Mouse (Mus musculus): ENCODE data around the gene Adat1. TPM values are rescaled to one million over a fixed set of nuclear protein-coding genes. Genes with fewer than 3 reads are reported as not detected.
A peak's percentile ranks its signal among the peaks of the same experiment; 100 is the strongest.

Adat1 gene
- total and polyA plus RNA-seq, 3 experiments, result 8.3 to 9.3 TPM; not detected in 1

GRCm38 (mm10) chr8:112007669-112008068 lies 15.6 kb upstream of the Adat1 start:
- peaks cover 19 to 28% of the 10 kb centered on the region in 2 experiments for H3K4me1 ChIP-seq (ENCODE audit: control insufficient read depth in 1 of 2, insufficient read depth in 2 of 2, low read length in 2 of 2)
- H3K27me3 ChIP-seq (ENCODE audit: control insufficient read depth in 1 of 2, insufficient read depth in 2 of 2, low read length in 2 of 2), result no peaks in the 10 kb centered on the region
- H3K9ac ChIP-seq (ENCODE audit: control insufficient read depth, low read depth, low read length, poor library complexity, severe bottlenecking), result no peak overlapping the region
- no peaks in the 10 kb centered on the region for H3K9me3 ChIP-seq (replicated peaks; ENCODE audit: insufficient read depth, low read length)
- DNase-seq (ENCODE audit: low read depth, low spot score), result peak; percentile 35
- H3K27ac ChIP-seq (ENCODE audit: control insufficient read depth, low read depth, low read length), result peak overlapping the region; percentile 40
- H3K79me2 ChIP-seq (ENCODE audit: control insufficient read depth, insufficient read depth, low read length, poor library complexity), result peaks cover 57% of the 10 kb centered on the region
- H3K4me3 ChIP-seq (ENCODE audit: control insufficient read depth in 1 of 2, insufficient read depth in 1 of 2, low read depth in 2 of 2, low read length in 2 of 2), result no peak overlapping the region
- H3K36me3 ChIP-seq (ENCODE audit: control insufficient read depth in 1 of 2, insufficient read depth in 2 of 2, low read length in 2 of 2), result peaks cover 16 to 45% of the 10 kb centered on the region in 2 experiments
- TF ChIP-seq SIN3A (IDR thresholded peaks at IDR 0.05; ENCODE audit: low read length) (peak; percentile 63; the same call in 1 of the 2 replicates), USF2 (IDR thresholded peaks at IDR 0.05; ENCODE audit: borderline replicate concordance in 1 of 2, insufficient read depth in 1 of 2, low read depth in 1 of 2, low read length in 2 of 2) (no peak), MEF2A (IDR thresholded peaks at IDR 0.05; ENCODE audit: extremely low read depth, insufficient replicate concordance, low read depth, low read length, poor library complexity, severe bottlenecking) (no peak), USF1 (IDR thresholded peaks at IDR 0.05; ENCODE audit: low read depth, low read length) (no peak), CTCF (IDR thresholded peaks at IDR 0.05 in 2 of 3, conservative IDR thresholded peaks at IDR 0.05 in 1 of 3; ENCODE audit: control insufficient read depth in 1 of 3, insufficient read depth in 1 of 3, low read depth in 2 of 3, low read length in 3 of 3, poor library complexity in 1 of 3, severe bottlenecking in 1 of 3) (no peak), MXI1 (IDR thresholded peaks at IDR 0.05; ENCODE audit: low read depth, low read length) (peak; percentile 69; the same call in 1 of the 2 replicates), ETS1 (IDR thresholded peaks at IDR 0.05; ENCODE audit: low read depth, low read length) (peak; percentile 79; the same call in 1 of the 2 replicates), GATA1 (IDR thresholded peaks at IDR 0.05; ENCODE audit: low read depth, low read length) (peak; percentile 64), MAZ (IDR thresholded peaks at IDR 0.05; ENCODE audit: low read depth, low read length) (no peak), KAT2A (conservative IDR thresholded peaks at IDR 0.05; ENCODE audit: low read depth, low read length) (no peak), RCOR1 (IDR thresholded peaks at IDR 0.05; ENCODE audit: low read depth, low read length) (no peak), ZKSCAN1 (IDR thresholded peaks at IDR 0.05; ENCODE audit: low read depth, low read length) (no peak), RAD21 (IDR thresholded peaks at IDR 0.05; ENCODE audit: low read depth, low read length) (no peak), MYB (IDR thresholded peaks at IDR 0.05; ENCODE audit: low read depth, low read length) (no peak), JUND (IDR thresholded peaks at IDR 0.05; ENCODE audit: low read depth, low read length) (no peak), CHD1 (IDR thresholded peaks at IDR 0.05; ENCODE audit: low read depth, low read length) (no peak), E2F4 (IDR thresholded peaks at IDR 0.05; ENCODE audit: borderline replicate concordance, low read depth, low read length) (no peak), SMC3 (IDR thresholded peaks at IDR 0.05; ENCODE audit: low read depth, low read length) (no peak), MAFK (IDR thresholded peaks at IDR 0.05; ENCODE audit: borderline replicate concordance, low read depth, low read length) (no peak), ZMIZ1 (IDR thresholded peaks at IDR 0.05; ENCODE audit: low read depth, low read length) (no peak), EP300 (IDR thresholded peaks at IDR 0.05; ENCODE audit: low read depth in 1 of 2, low read length in 2 of 2) (peak in 1 of 2 experiments; percentile 22; a peak in 2 of 4 replicates), TCF12 (IDR thresholded peaks at IDR 0.05; ENCODE audit: low read depth, low read length) (peak; percentile 44; the same call in 1 of the 2 replicates), BHLHE40 (IDR thresholded peaks at IDR 0.05; ENCODE audit: borderline replicate concordance, low read depth, low read length) (peak; percentile 75; the same call in 1 of the 2 replicates), MAX (IDR thresholded peaks at IDR 0.05; ENCODE audit: low read length) (peak; percentile 61; the same call in 1 of the 2 replicates), GABPA (IDR thresholded peaks at IDR 0.05; ENCODE audit: low read depth, low read length) (no peak), UBTF (IDR thresholded peaks at IDR 0.05; ENCODE audit: borderline replicate concordance, insufficient read depth, low read depth, low read length) (no peak), POLR2A (IDR thresholded peaks at IDR 0.05; ENCODE audit: control insufficient read depth in 1 of 2, insufficient read depth in 1 of 2, low read depth in 1 of 2, low read length in 2 of 2, poor library complexity in 1 of 2) (no peak), CHD2 (IDR thresholded peaks at IDR 0.05; ENCODE audit: low read length) (no peak), POLR2AphosphoS2 (IDR thresholded peaks at IDR 0.05; ENCODE audit: low read length) (no peak), TBP (IDR thresholded peaks at IDR 0.05; ENCODE audit: low read depth, low read length) (no peak), POLR2AphosphoS5 (IDR thresholded peaks at IDR 0.05; ENCODE audit: borderline replicate concordance, low read depth, low read length) (no peak), TAL1 (IDR thresholded peaks at IDR 0.05; ENCODE audit: low read length) (no peak), ZC3H11A (IDR thresholded peaks at IDR 0.05; ENCODE audit: low read depth, low read length) (no peak), MYC (IDR thresholded peaks at IDR 0.05; ENCODE audit: low read depth, low read length) (no peak), NELFE (IDR thresholded peaks at IDR 0.05; ENCODE audit: low read depth, low read length) (no peak), NRF1 (IDR thresholded peaks at IDR 0.05; ENCODE audit: insufficient read depth, low read depth, low read length, poor library complexity, severe bottlenecking) (no peak), ELF1 (IDR thresholded peaks at IDR 0.05; ENCODE audit: low read depth, low read length) (no peak), ZNF384 (IDR thresholded peaks at IDR 0.05; ENCODE audit: low read depth, low read length) (no peak)
